Mouse (Mus musculus) right cerebral cortex, postnatal 4 days (tissue): ENCODE measurements around the gene 4930590J08Rik.
A peak's percentile ranks its signal among the peaks of the same experiment; 100 is the strongest.

ENCODE experiments used
- DNase-seq: peaks from one replicate; pipeline ENCODE4 v3.0.0-alpha.2; 2022

The 4930590J08Rik gene

DNA sequence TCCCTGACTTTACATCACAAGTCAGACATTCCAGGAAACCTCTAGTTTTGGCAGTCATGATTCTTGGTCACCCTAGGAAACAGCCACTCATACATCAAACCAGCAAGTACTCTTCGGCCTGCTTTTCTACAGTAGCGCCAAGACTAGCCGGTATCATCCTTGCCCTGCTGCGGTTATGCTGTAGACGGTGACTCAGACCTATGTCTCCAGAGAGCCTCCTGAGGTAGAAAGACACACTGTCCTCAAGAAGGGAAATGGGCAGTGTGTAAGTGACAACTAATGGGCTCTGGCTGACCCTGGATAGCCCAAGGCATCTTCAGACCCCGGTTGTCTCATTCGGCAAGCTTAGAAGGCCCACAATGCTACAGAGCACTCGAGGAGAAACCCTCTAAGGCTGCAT, 62.5 kb downstream of the 4930590J08Rik start:
- no peak for DNase-seq

DNA sequence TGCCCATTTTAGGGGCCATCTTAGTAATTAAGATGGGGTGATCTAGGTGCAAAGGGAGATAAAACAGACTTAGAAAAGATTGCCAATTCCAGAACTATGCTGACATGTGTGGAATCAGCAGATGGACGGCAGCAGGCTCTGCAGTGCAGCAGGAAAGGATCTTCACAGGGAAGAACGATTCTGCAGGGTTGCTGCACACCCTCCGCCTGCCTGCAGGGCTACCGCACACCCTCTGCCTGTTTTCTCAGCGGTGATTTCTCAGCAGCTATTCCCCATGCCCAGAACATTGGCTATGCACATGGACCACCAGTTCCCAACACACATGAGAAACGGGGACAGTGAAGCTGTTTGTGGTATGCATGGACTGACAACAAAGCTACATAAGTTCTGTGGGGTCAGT, 63.4 kb downstream of the 4930590J08Rik start:
- DNase-seq: peak; percentile 24

GRCm38 (mm10) chr6:91972201-91972646, 69.6 kb downstream of the 4930590J08Rik start:
- DNase-seq: no peak

GRCm38 (mm10) chr6:91973972-91974371, 71.4 kb downstream of the 4930590J08Rik start:
- DNase-seq: no peak

DNA sequence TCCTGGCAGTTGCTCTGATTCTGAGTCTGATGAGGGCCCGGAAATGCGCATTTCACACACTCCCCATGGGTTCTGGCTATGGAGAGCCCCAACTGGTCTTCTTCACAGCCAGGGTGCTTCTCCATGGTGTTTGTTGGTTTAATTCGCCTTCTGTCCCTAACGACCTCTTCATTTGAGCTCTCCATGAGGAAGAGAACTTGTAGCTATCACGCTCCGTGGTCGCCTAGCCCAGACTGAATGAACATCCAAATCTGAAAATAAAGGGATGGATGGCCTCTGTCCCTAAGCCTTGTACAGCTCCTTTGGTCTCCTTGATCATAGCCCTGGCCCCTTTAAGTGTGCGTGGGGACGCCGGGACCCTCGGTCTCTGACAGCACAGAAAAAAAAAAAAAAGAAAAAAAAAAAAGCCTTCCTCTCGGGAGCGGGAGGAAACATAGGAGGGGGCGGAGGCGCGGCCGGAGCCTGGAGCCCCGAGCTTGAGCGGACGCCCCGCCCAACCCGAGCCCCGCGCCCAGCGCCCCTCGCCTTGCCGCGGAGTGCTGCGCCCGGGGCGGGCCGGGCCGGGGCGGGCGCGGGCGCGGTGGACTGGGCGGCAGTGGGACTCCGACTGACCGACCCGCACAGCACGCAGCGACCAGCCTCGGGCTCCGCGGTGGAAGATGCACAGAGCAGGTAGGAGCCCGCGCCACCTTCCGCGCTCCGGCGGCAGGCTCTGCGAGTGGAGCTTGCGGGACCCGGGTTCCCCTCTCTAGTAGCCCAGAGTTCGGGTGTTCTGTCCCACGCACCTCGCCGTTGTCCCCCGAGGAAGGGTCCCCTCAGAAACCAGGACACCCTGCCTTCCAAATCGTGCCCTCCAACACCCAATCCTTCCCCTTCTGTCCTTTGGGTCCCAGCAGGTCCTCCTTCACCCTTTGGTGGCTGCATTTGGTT, 76.0 kb downstream of the 4930590J08Rik start, which contains the start of gene Fgd5:
Gene Fgd5, plus strand, starts transcription at position 508 of the 930 bp plus-strand sequence.
- peak; percentile 24 for DNase-seq

- no peak for DNase-seq
Measured at GRCm38 (mm10) chr6:91979301-91979996, 76.8 kb downstream of the 4930590J08Rik start.

DNA sequence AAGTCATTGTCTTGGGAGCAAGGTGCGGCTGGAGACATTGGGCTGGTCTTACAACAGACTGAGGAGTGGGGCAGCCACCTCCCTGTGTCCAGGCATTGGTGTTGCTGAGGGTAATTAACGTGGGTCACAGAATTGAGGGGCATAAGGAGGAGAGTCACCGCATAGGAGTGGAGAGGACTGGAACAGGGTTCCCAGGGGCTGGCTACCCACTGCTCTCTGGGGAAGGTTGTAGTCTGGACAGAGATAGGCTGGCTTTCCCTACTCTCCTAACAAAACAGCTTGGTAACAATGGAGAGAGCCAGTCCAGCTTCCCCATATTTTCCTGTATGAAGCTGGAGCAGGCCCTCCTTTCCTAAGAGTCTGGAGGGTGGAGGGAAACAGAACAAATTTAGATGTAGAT, 77.4 kb downstream of the 4930590J08Rik start:
- no peak for DNase-seq

DNA sequence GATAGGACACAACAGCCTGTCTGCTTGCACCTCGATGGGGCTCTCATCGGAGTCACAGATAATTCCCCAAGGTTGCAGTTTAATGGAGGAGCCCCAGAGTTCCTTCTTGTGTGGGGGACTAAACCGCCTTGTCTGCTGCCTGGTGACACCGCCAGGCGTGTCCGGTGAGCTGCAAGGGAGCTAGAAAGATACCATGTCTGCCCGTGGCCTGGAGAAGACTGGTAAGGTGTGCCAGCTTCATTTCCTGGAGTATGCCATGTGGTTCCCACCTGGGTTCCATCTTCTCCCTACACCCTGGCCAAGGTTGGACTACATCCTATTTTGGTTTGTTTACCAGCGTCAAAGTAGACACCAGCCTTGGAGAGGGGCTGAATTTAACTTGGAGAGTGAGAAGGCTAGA, 87.5 kb downstream of the 4930590J08Rik start:
- DNase-seq: no peak

GRCm38 (mm10) chr6:91992823-91993222, 90.2 kb downstream of the 4930590J08Rik start:
- DNase-seq: no peak

DNA sequence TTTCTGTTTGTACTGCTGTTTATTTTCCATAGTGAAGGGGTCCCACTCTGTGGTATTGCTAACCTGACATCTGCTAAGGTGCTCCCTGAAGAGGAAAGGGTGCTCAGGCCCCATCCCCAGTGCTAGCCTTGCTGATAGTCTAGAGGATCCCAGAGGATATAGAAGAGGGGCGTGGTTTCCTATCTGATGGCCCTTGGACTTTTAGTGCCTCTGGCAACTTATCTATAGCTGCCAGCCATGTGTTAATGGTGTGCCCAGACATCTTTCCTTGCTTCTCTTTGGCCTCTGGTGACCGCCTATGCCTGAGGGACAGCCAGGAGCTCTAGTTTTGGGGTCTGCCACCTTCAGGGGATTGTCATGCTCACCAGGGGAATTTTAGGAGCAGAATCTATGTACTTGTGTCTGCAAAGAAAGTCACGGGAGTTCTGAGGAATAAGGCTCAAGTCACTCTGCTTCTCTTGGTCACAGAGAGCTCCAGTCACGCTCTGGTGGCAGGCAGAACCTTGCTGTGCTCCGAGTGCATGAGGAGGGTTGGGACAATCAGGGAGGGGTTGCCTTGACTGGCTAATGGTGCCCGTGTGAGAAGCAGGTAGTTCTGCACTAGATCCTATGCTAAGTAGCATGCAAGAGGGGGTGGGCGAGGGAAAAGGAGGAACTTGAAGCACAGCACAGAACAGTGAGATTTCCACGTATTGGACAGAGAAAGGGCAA, 91.3 kb downstream of the 4930590J08Rik start:
- DNase-seq: no peak

GRCm38 (mm10) chr6:91996072-91996471, 93.5 kb downstream of the 4930590J08Rik start:
- DNase-seq: no peak
